Mouse (Mus musculus) cerebellum, adult 11 months (tissue): ENCODE data around the gene Atp5f1.

Source experiments
- DNase-seq: peaks from one replicate; pipeline ENCODE4 v3.0.0; 2022

The Atp5f1 gene

GRCm38 (mm10) chr3:105898861-105899260 lies 61.0 kb downstream of the Atp5f1 start:
- DNase-seq: no peak

GRCm38 (mm10) chr3:105898325-105898724 lies 61.6 kb downstream of the Atp5f1 start:
- DNase-seq: no peak

- no peak for DNase-seq
Measured at GRCm38 (mm10) chr3:105896811-105897210, 63.1 kb downstream of the Atp5f1 start.

GRCm38 (mm10) chr3:105894601-105895592 lies 65.0 kb downstream of the Atp5f1 start:
- DNase-seq: peak; percentile 15

GRCm38 (mm10) chr3:105893941-105894391 lies 65.9 kb downstream of the Atp5f1 start:
- peak; percentile 6 for DNase-seq
